Mouse (Mus musculus) 3T3-L1 (cell line): ENCODE measurements at regions not wholly inside any gene's neighbourhood (a gene's known extent, or its start where the extent isn't known, plus 50 kb on each side); places are given as distances from the start of the nearest gene placed in this dataset.

ENCODE experiments used
- DNase-seq: peaks from one replicate; pipeline ENCODE4 v3.0.0-alpha.2; 2015; ENCODE audit warnings: low read depth, low spot score

- no peak for DNase-seq
Measured at GRCm38 (mm10) chr1:145379739-145380138, 604.5 kb upstream of the Rgs18 start.

GRCm38 (mm10) chr1:145377031-145377430 lies 601.8 kb upstream of the Rgs18 start:
- peak; percentile 51 for DNase-seq

GRCm38 (mm10) chr1:145376069-145376468 lies 600.8 kb upstream of the Rgs18 start:
- DNase-seq = no peak

GRCm38 (mm10) chr1:145363796-145364195 lies 588.6 kb upstream of the Rgs18 start:
- no peak for DNase-seq

GRCm38 (mm10) chr1:145344821-145345220 lies 569.6 kb upstream of the Rgs18 start:
- DNase-seq = peak; percentile 41

GRCm38 (mm10) chr1:145344356-145344755 lies 569.1 kb upstream of the Rgs18 start:
- DNase-seq = peak; percentile 95

- no peak for DNase-seq
Measured at GRCm38 (mm10) chr1:145336879-145337278, 561.6 kb upstream of the Rgs18 start.

- DNase-seq = no peak
Measured at GRCm38 (mm10) chr1:145292931-145293330, 517.7 kb upstream of the Rgs18 start.
